Mouse (Mus musculus) spleen, adult 2 months (tissue): ENCODE results near the gene Trim44. TPM values are rescaled to one million over a fixed set of nuclear protein-coding genes. Genes with fewer than 3 reads are reported as not detected.
A peak's percentile ranks its signal among the peaks of the same experiment; 100 is the strongest.

Experiments used
- DNase-seq, 2 experiments: peaks; one replicate each; pipeline versions ENCODE4 v3.0.0 to v3.0.0-alpha.2; 2012 to 2021; ENCODE audit warnings: low spot score in 2 of 2, low read depth in 1 of 2
- H3K27ac ChIP-seq: fragments of 200-500 bp; 2 replicates; pipeline ENCODE4 v1.5.1; 2012; ENCODE audit warnings: low read length, inconsistent platforms; ENCODE audit not compliant: insufficient read depth
- H3K27me3 ChIP-seq: fragments of 200-500 bp; 2 replicates; pipeline ENCODE4 v1.6.1; 2012; ENCODE audit warnings: mild to moderate bottlenecking, moderate library complexity, low read length, inconsistent platforms; ENCODE audit not compliant: control insufficient read depth, insufficient read depth
- H3K36me3 ChIP-seq: fragments of 200-500 bp; 2 replicates; pipeline ENCODE4 v1.6.1; 2012; ENCODE audit warnings: mild to moderate bottlenecking, low read length, inconsistent platforms; ENCODE audit not compliant: control insufficient read depth, insufficient read depth
- H3K4me1 ChIP-seq: fragments of 200-500 bp; 2 replicates; pipeline ENCODE4 v1.6.1; 2011; ENCODE audit warnings: inconsistent platforms; ENCODE audit not compliant: control insufficient read depth, insufficient read depth, insufficient read length
- H3K4me3 ChIP-seq: fragments of 200-500 bp; 2 replicates; pipeline ENCODE4 v1.5.1; 2011; ENCODE audit warnings: mild to moderate bottlenecking, inconsistent platforms; ENCODE audit not compliant: insufficient read depth, insufficient read length; ENCODE audit errors: extremely low read depth
- CTCF ChIP-seq: fragments of 200-500 bp; IDR thresholded peaks from 2 replicates; pipeline ENCODE4 v1.5.1; 2011; ENCODE audit warnings: mild to moderate bottlenecking, inconsistent platforms; ENCODE audit not compliant: insufficient read depth, insufficient read length, insufficient replicate concordance; ENCODE audit errors: extremely low read depth
- POLR2A ChIP-seq: fragments of 200-500 bp; IDR thresholded peaks from 2 replicates; pipeline ENCODE4 v1.6.1; 2011; ENCODE audit warnings: low read depth, low read length, inconsistent platforms
- whole genome bisulfite sequencing: fragments of 180-500 bp; shearing (Covaris S2); methylation state at CpG from one replicate; pipeline ENCODE4 v1.1.7; 2018; 5-methylcytosine and 5-hydroxymethylcytosine counted together
- polyA plus RNA-seq: library from polyadenylated mRNA; depleted of rRNA; stranded (reverse); fragments of >200 nt; gene quantifications from 2 replicates; pipeline ENCODE4 v1.2.3, GENCODE M21; 2012

Trim44 gene
- polyA plus RNA-seq, 1 experiment: 12.9 TPM

DNA sequence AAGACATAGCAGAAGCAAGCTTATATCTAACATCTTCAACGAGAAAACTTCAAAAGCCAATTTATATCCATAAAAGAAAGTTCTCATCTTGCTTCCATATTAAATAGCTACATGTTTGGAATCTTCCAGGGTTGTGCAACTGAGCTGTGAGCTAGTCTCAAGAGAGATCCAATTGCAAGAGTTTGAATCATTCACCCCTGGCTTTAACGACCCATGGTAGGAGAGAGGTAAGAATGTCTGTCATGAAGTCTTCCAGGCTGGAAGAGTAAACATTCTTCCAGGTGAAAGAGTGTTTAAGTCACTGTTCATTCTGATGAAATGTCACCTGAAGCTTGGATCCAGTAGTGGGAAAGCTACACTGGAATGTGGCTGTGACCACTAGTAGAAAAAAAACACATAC lies 93.6 kb downstream of the Trim44 start:
- no peak overlapping the region for H3K27ac ChIP-seq
- DNase-seq: no peak
- no peak overlapping the region for H3K4me3 ChIP-seq
- no peaks in the 10 kb centered on the region for H3K4me1 ChIP-seq
- 98% methylated on average over 2 of the region's 2 CpGs for WGBS
- no peaks in the 10 kb centered on the region for H3K36me3 ChIP-seq
- TF ChIP-seq CTCF (no peak), POLR2A (no peak)
- H3K27me3 ChIP-seq: no peaks in the 10 kb centered on the region

DNA sequence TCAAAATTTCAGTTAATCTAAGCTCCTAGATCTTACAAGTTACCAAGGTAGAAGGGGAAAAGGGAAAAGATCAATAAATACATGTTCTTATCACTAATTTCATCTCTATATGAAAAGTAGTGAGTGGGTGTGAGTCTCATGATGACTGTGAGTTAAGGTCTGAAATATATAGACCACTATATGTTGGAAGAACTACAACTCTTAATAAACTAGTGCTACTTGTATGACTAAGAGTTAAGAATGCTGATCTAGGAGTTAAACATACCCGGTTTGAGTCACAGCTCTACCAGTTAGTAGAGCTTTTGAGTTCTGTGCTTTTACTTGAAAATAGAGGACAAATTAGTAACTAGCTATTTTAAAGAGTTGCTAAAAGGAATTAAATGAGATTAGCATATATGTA lies 94.7 kb downstream of the Trim44 start:
- 92% methylated on average over 1 of the region's 1 CpGs for WGBS
- no peaks in the 10 kb centered on the region for H3K27me3 ChIP-seq
- H3K4me1 ChIP-seq: no peaks in the 10 kb centered on the region
- TF ChIP-seq CTCF (no peak), POLR2A (no peak)
- H3K4me3 ChIP-seq: no peak overlapping the region
- no peak for DNase-seq
- H3K27ac ChIP-seq: no peak overlapping the region
- no peaks in the 10 kb centered on the region for H3K36me3 ChIP-seq

DNA sequence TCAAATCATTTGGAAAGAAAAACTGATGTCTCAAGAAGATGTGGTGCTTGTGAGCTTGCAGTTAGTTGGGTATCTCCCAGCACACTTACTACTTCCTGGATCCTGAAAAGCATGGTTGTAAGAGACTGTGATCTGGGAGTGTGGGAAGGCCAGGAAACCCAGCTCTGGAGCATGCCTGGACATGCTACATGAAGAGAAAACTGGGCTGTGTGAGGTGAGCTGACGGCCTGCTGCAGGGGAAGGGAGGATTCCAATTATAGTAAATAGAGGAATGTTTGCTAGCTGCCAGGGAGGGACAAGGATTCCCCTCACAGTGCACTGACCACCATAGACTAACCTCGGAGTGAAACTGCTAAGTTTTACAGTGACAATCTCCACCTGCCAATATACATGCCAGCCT lies 104.4 kb downstream of the Trim44 start:
- no peaks in the 10 kb centered on the region for H3K4me1 ChIP-seq
- H3K27me3 ChIP-seq: no peaks in the 10 kb centered on the region
- H3K27ac ChIP-seq: no peak overlapping the region
- TF ChIP-seq CTCF: no peak
- no peak for TF ChIP-seq POLR2A
- DNase-seq: no peak
- H3K4me3 ChIP-seq: no peak overlapping the region
- 93% methylated on average over 2 of the region's 2 CpGs for WGBS
- peaks cover 8% of the 10 kb centered on the region for H3K36me3 ChIP-seq

DNA sequence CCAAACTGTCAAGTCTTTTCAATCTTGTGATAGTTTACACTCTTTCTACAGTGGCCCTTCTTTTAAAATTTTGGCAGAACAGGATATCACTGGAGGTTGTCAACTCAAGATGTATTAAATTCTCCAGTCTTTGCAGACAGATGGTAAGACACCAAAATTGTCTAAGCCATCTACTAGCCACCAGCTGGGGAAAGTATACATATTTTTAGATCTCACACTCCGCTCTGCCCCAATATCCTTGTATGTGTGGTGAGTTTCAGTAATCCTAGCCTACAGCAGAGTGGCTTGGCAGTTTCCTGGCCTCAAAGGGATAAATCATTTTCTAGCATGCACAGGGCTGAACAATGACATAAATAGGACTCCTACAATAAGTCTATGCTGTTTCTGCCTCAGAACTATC lies 105.1 kb downstream of the Trim44 start:
- Histone ChIP-seq H3K4me1 (no peaks in the 10 kb centered on the region), H3K27me3 (no peaks in the 10 kb centered on the region), H3K27ac (no peak overlapping the region), H3K4me3 (no peak overlapping the region), H3K36me3 (peaks cover 8% of the 10 kb centered on the region)
- 98% methylated on average over 1 of the region's 1 CpGs for WGBS
- no peak for DNase-seq
- no peak for TF ChIP-seq CTCF
- no peak for TF ChIP-seq POLR2A

DNA sequence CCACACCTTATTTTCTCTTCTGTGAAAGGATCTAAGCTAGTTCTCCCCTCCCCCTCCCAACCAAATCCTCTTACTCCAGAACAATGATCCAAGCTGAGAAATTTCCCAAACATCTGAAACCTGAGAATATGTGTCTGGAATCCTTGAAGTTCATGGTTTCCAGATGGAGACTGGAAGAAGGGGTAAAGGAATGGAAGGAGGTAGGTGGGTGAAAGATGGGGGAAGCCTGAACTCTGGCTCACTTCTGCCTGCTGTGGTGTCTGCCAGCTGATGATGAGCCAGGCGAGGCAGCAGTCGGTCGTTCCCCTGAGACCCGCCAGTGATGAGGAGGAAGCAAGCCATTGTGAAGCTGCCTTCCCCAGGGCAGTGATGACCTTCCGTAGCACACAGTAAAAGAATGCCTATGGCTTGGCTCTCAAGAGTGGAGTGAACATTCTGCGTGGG lies 112.8 kb downstream of the Trim44 start:
- Histone ChIP-seq H3K4me1 (no peaks in the 10 kb centered on the region), H3K36me3 (no peaks in the 10 kb centered on the region), H3K4me3 (no peak overlapping the region), H3K27ac (no peak overlapping the region), H3K27me3 (no peaks in the 10 kb centered on the region)
- 17% methylated on average over 6 of the region's 6 CpGs for WGBS
- peak in 1 of 2 experiments; percentile 22 for DNase-seq
- TF ChIP-seq CTCF: no peak
- TF ChIP-seq POLR2A: no peak

- WGBS: 28% methylated on average over 1 of the region's 1 CpGs
- Histone ChIP-seq H3K27me3 (no peaks in the 10 kb centered on the region), H3K4me1 (no peaks in the 10 kb centered on the region), H3K36me3 (no peaks in the 10 kb centered on the region), H3K4me3 (no peak overlapping the region), H3K27ac (no peak overlapping the region)
- DNase-seq: no peak
- no peak for TF ChIP-seq POLR2A
- TF ChIP-seq CTCF: no peak
Observed at GRCm38 (mm10) chr2:102293181-102293580, 114.4 kb downstream of the Trim44 start.

GRCm38 (mm10) chr2:102292051-102292450 lies 115.6 kb downstream of the Trim44 start:
- no peak overlapping the region for H3K4me3 ChIP-seq
- H3K27me3 ChIP-seq: no peaks in the 10 kb centered on the region
- H3K4me1 ChIP-seq: no peaks in the 10 kb centered on the region
- TF ChIP-seq CTCF (no peak), POLR2A (no peak)
- DNase-seq: no peak
- H3K36me3 ChIP-seq: no peaks in the 10 kb centered on the region
- H3K27ac ChIP-seq: no peak overlapping the region
- WGBS: 84% methylated on average over 1 of the region's 1 CpGs
